Mouse (Mus musculus) hindbrain, embryonic 11.5 days (tissue): ENCODE results near the gene Hist1h2ag. TPM values are rescaled to one million over a fixed set of nuclear protein-coding genes. Genes with fewer than 3 reads are reported as not detected.
A peak's percentile ranks its signal among the peaks of the same experiment; 100 is the strongest.
"Not testable (repeated sequence)": the region's sequence is repeated elsewhere in the genome, so short reads cannot be mapped to it uniquely, and the experiment has no call there.

Experiments used
- ATAC-seq: fragments of 200-750 bp; cut with Nextera tagmentation; 2 replicates; pipeline ENCODE4 v1.8.0; 2017; ENCODE audit warnings: mild to moderate bottlenecking, moderate TSS enrichment, moderate library complexity; ENCODE audit not compliant: low FRiP score
- DNase-seq: peaks from one replicate; pipeline ENCODE4 v3.0.0-alpha.2; 2015; ENCODE audit warnings: low spot score
- H3K27ac ChIP-seq: fragments of 300-500 bp; sonication (generic); 2 replicates; pipeline ENCODE4 v1.5.1; 2014; ENCODE audit warnings: mild to moderate bottlenecking, low read depth, low read length
- H3K27me3 ChIP-seq: fragments of 300-500 bp; sonication (generic); 2 replicates; pipeline ENCODE4 v1.6.1; 2014; ENCODE audit warnings: mild to moderate bottlenecking, low read length, moderate library complexity, mixed read lengths; ENCODE audit not compliant: control insufficient read depth, insufficient read depth
- H3K36me3 ChIP-seq: fragments of 300-500 bp; sonication (generic); 2 replicates; pipeline ENCODE4 v1.6.1; 2014; ENCODE audit warnings: mild to moderate bottlenecking, low read length, moderate library complexity, mixed read lengths; ENCODE audit not compliant: control insufficient read depth, insufficient read depth
- H3K4me1 ChIP-seq: fragments of 300-500 bp; sonication (generic); replicated peaks from 2 replicates; pipeline ENCODE4 v1.6.1; 2014; ENCODE audit warnings: low read length, mixed read lengths; ENCODE audit not compliant: control insufficient read depth, insufficient read depth
- H3K4me2 ChIP-seq: fragments of 300-500 bp; sonication (generic); replicated peaks from 2 replicates; pipeline ENCODE4 v1.6.1; 2014; ENCODE audit warnings: mild to moderate bottlenecking, low read depth, low read length
- H3K4me3 ChIP-seq: fragments of 300-500 bp; sonication (generic); 2 replicates; pipeline ENCODE4 v1.5.1; 2014; ENCODE audit warnings: low read depth, low read length
- H3K9ac ChIP-seq: fragments of 300-500 bp; sonication (generic); 2 replicates; pipeline ENCODE4 v1.6.1; 2014; ENCODE audit warnings: low read depth, low read length
- H3K9me3 ChIP-seq: fragments of 300-500 bp; sonication (generic); 2 replicates; pipeline ENCODE4 v1.6.1; 2016; ENCODE audit warnings: low read length; ENCODE audit not compliant: control insufficient read depth
- WGBS: fragments of 180-500 bp; shearing (Covaris S2); extraction: QIAGEN DNeasy Blood & Tissue Kit; methylation state at CpG from one replicate; pipeline ENCODE4 v1.1.7; 2014; 5-methylcytosine and 5-hydroxymethylcytosine counted together
- polyA plus RNA-seq: library from polyadenylated mRNA; unstranded; fragments of >200 nt; fragmentation: Nextera tagmentation; extraction: Ambion mirVana; gene quantifications from 2 replicates; pipeline ENCODE4 v1.2.1, GENCODE M21; 2014

Hist1h2ag gene
- polyA plus RNA-seq, 1 experiment from 2014 or later, result 60.3 TPM

- H3K4me1 ChIP-seq, result no peaks in the 10 kb centered on the region
- H3K4me2 ChIP-seq, result no peak overlapping the region
- no peak overlapping the region for H3K27ac ChIP-seq
- 76% methylated on average over 2 of the region's 2 CpGs for WGBS
- H3K9me3 ChIP-seq, result no peaks in the 10 kb centered on the region
- no peaks in the 10 kb centered on the region for H3K36me3 ChIP-seq
- no peak overlapping the region for H3K9ac ChIP-seq
- no peak for ATAC-seq
- no peak for DNase-seq
- no peak overlapping the region for H3K4me3 ChIP-seq
- H3K27me3 ChIP-seq, result no peaks in the 10 kb centered on the region
These were observed 6.3 kb upstream of the Hist1h2ag start for GRCm38 (mm10) chr13:22049041-22049440.

GRCm38 (mm10) chr13:22045311-22045710 lies 2.6 kb upstream of the Hist1h2ag start:
- H3K4me1 ChIP-seq, result no peaks in the 10 kb centered on the region
- no peak overlapping the region for H3K4me2 ChIP-seq
- 47% methylated on average over 2 of the region's 2 CpGs for WGBS
- no peak overlapping the region for H3K4me3 ChIP-seq
- no peak for DNase-seq
- no peak overlapping the region for H3K9ac ChIP-seq
- no peaks in the 10 kb centered on the region for H3K36me3 ChIP-seq
- no peaks in the 10 kb centered on the region for H3K27me3 ChIP-seq
- ATAC-seq, result no peak
- no peak overlapping the region for H3K27ac ChIP-seq
- no peaks in the 10 kb centered on the region for H3K9me3 ChIP-seq

GRCm38 (mm10) chr13:22044432-22045155 lies 1.9 kb upstream of the Hist1h2ag start:
- H3K4me3 ChIP-seq, result no peak overlapping the region
- no peaks in the 10 kb centered on the region for H3K27me3 ChIP-seq
- WGBS, result 88% methylated on average over 6 of the region's 6 CpGs
- H3K4me1 ChIP-seq, result no peaks in the 10 kb centered on the region
- ATAC-seq, result no peak
- no peak overlapping the region for H3K4me2 ChIP-seq
- no peaks in the 10 kb centered on the region for H3K9me3 ChIP-seq
- no peak overlapping the region for H3K9ac ChIP-seq
- DNase-seq, result no peak
- H3K27ac ChIP-seq, result no peak overlapping the region
- no peaks in the 10 kb centered on the region for H3K36me3 ChIP-seq

- H3K36me3 ChIP-seq, result no peaks in the 10 kb centered on the region
- peak overlapping the region; percentile 32 for H3K4me3 ChIP-seq
- no peaks in the 10 kb centered on the region for H3K4me1 ChIP-seq
- H3K4me2 ChIP-seq, result peak overlapping the region; percentile 51
- WGBS, result 1% methylated on average over 9 of the region's 14 CpGs
- H3K9me3 ChIP-seq, result no peaks in the 10 kb centered on the region
- H3K27me3 ChIP-seq, result no peaks in the 10 kb centered on the region
- DNase-seq (peak; percentile 70), ATAC-seq (peak; percentile 30)
- H3K9ac ChIP-seq, result peak overlapping the region; percentile 28; the same call in 1 of the 2 replicates
- peak overlapping the region; percentile 56 for H3K27ac ChIP-seq
These were observed 1.0 kb upstream of the Hist1h2ag start for GRCm38 (mm10) chr13:22043503-22044431.

DNA sequence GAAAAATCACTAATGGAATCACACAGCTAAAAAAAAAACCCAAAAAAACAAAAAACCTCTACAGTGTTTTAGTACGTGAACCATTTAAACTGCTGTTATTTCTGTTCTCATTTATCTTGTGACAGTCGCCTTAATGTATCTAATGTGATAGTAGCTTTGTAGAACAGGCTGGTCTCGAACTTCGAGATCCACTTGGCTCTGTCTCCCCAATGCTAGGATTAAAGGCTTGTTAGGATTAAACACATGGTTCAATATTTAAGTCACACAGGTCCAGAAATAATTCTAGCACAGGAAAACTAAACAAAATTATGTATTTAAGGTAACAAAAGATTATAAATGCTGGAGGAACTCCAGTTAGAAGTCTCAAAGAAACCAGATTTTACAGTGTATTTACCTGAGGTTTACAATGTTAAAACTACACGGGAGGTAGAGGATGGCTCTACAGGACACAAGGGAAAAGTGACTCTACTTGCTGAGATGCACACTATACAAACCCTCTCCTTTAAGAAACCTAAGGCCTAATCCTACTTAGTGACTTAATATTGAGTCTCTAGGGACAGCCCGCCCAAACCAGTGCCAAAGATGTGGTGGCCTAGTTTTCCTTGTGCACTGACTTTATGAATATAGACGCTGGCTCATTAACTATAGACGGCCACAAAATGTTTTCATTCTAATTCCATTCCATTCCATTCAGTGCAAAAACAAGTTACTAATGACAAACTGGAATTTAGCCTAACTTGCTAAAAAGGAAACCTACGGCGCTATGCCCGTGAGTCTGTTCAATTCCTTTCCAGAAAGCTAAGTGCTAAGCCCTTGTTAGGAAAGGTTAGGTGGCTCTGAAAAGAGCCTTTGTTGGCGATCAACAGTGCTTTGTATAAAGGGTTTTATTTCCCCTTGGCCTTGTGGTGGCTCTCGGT lies 835 bp downstream of the Hist1h2ag start:
- peak; percentile 54 for DNase-seq

GRCm38 (mm10) chr13:22041142-22041536 lies 1.6 kb downstream of the Hist1h2ag start, which contains the start of gene Hist1h4i:
Gene Hist1h4i, minus strand, starts transcription at chr13:22041362.
- H3K36me3 ChIP-seq, H3K27me3 ChIP-seq, H3K4me1 ChIP-seq, H3K9me3 ChIP-seq: not testable (repeated sequence)
- Histone ChIP-seq H3K9ac (peak within 1 kb of the TSS; percentile 59), H3K4me2 (peak within 1 kb of the TSS; percentile 70), H3K27ac (peak within 1 kb of the TSS; percentile 91), H3K4me3 (peak within 1 kb of the TSS; percentile 37)
- ATAC-seq (peak; percentile 70), DNase-seq (peak; percentile 97)
- WGBS, result under 1% methylated on average over 19 of the region's 27 CpGs

More for the DNA sequence above, 835 bp downstream of the Hist1h2ag start:
- H3K27ac ChIP-seq, result peak overlapping the region; percentile 91
- no peaks in the 10 kb centered on the region for H3K9me3 ChIP-seq
- H3K27me3 ChIP-seq, result no peaks in the 10 kb centered on the region
- ATAC-seq, result no peak
- H3K36me3 ChIP-seq, result no peaks in the 10 kb centered on the region
- peak overlapping the region; percentile 5 for H3K9ac ChIP-seq
- peak overlapping the region; percentile 70 for H3K4me2 ChIP-seq
- H3K4me3 ChIP-seq, result peak overlapping the region; percentile 35
- H3K4me1 ChIP-seq, result no peaks in the 10 kb centered on the region
- 3% methylated on average over 13 of the region's 13 CpGs for WGBS

DNA sequence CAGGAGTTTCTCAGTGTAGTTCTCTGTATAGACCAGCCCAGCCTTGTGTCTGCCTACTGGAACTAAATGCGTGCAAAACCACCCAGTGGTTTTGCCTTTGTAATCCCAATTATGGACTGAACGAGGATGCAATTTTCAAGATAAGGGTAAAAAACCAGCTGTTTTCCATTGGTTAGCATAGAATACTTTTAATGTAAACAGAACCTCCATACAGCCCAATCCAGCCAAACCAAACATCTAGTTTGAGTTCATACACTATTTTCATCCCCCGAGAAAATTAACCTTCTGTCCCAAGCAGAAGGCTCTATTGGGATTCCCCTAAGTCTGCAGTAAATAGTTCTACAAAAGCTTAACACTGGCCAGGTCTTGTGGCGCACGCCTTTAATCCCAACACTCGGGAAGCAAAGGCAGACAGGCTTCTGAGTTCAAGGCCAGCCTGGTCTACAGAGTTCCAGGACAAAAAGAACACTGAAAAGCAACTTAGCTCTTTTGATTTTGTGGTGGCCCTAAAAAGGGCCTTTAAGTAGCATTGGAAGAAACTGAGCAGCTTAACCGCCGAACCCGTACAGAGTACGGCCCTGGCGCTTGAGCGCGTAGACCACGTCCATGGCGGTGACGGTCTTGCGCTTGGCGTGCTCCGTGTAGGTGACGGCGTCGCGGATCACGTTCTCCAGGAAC lies 2.1 kb downstream of the Hist1h2ag start:
- no peaks in the 10 kb centered on the region for H3K36me3 ChIP-seq
- WGBS, result under 1% methylated on average over 18 of the region's 24 CpGs
- no peaks in the 10 kb centered on the region for H3K27me3 ChIP-seq
- peak overlapping the region; percentile 51 for H3K4me2 ChIP-seq
- H3K4me1 ChIP-seq, result 0 out of 2 replicates have a peak, but pooled peaks cover 2% of the 10 kb centered on the region
- DNase-seq, result peak; percentile 63
- H3K4me3 ChIP-seq, result peak overlapping the region; percentile 37
- peak overlapping the region; percentile 59 for H3K9ac ChIP-seq
- peak overlapping the region; percentile 91 for H3K27ac ChIP-seq
- peak; percentile 22 for ATAC-seq
- no peaks in the 10 kb centered on the region for H3K9me3 ChIP-seq
